Mouse (Mus musculus): Measurements from ENCODE around the gene Gm11127. TPM values are rescaled to one million over a fixed set of nuclear protein-coding genes. Genes with fewer than 3 reads are reported as not detected.
"Not testable (repeated sequence)": the region's sequence is repeated elsewhere in the genome, so short reads cannot be mapped to it uniquely, and the experiment has no call there.

The Gm11127 gene
- polyA plus RNA-seq, 1 experiment from 2014 or later, result not detected

GRCm38 (mm10) chr17:36030046-36030702, 28.0 kb downstream of the Gm11127 start:
- H3K4me2 ChIP-seq (replicated peaks); H3K9ac ChIP-seq; H3K36me3 ChIP-seq; ATAC-seq (ENCODE audit: low FRiP score, low read depth); H3K4me3 ChIP-seq; H3K27ac ChIP-seq; H3K4me1 ChIP-seq; H3K9me3 ChIP-seq: not testable (repeated sequence)
- peaks cover 10% of the 10 kb centered on the region; the same call in 1 of the 2 replicates for H3K27me3 ChIP-seq
- 85% methylated on average over 4 of the region's 4 CpGs for WGBS

GRCm38 (mm10) chr17:36028879-36029619, 29.1 kb downstream of the Gm11127 start:
- Histone ChIP-seq H3K36me3 (no peaks in the 10 kb centered on the region), H3K27me3 (peaks cover 10% of the 10 kb centered on the region; the same call in 1 of the 2 replicates), H3K9ac (no peak overlapping the region), H3K27ac (no peak overlapping the region), H3K4me1 (peaks cover 5% of the 10 kb centered on the region), H3K9me3 (no peaks in the 10 kb centered on the region), H3K4me2 (replicated peaks) (no peak overlapping the region), H3K4me3 (no peak overlapping the region)
- ATAC-seq (ENCODE audit: low FRiP score, low read depth), result no peak
- WGBS, result 85% methylated on average over 7 of the region's 7 CpGs

GRCm38 (mm10) chr17:36027663-36028062, 30.5 kb downstream of the Gm11127 start:
- no peak for ATAC-seq (ENCODE audit: low FRiP score, low read depth)
- H3K9me3 ChIP-seq, result no peaks in the 10 kb centered on the region
- no peak overlapping the region for H3K9ac ChIP-seq
- H3K4me3 ChIP-seq, result no peak overlapping the region
- peaks cover 5% of the 10 kb centered on the region for H3K4me1 ChIP-seq
- no peak overlapping the region for H3K27ac ChIP-seq
- H3K4me2 ChIP-seq (replicated peaks), result no peak overlapping the region
- peaks cover 10% of the 10 kb centered on the region; the same call in 1 of the 2 replicates for H3K27me3 ChIP-seq
- WGBS, result 87% methylated on average over 4 of the region's 4 CpGs
- no peaks in the 10 kb centered on the region for H3K36me3 ChIP-seq

- no peaks in the 10 kb centered on the region; the same call in 1 of the 2 replicates for H3K27me3 ChIP-seq
- no peak for ATAC-seq (ENCODE audit: low FRiP score, low read depth)
- no peak overlapping the region for H3K4me2 ChIP-seq (replicated peaks)
- H3K27ac ChIP-seq, result no peak overlapping the region
- 75% methylated on average over 4 of the region's 4 CpGs for WGBS
- H3K4me1 ChIP-seq, result peaks cover under 1% of the 10 kb centered on the region; the same call in 1 of the 2 replicates
- H3K9me3 ChIP-seq, result no peaks in the 10 kb centered on the region
- H3K9ac ChIP-seq, result no peak overlapping the region
- no peaks in the 10 kb centered on the region for H3K36me3 ChIP-seq
- H3K4me3 ChIP-seq, result no peak overlapping the region
Observed at GRCm38 (mm10) chr17:36025901-36026300, 32.3 kb downstream of the Gm11127 start.

- H3K9ac ChIP-seq, result no peak overlapping the region
- 81% methylated on average over 5 of the region's 5 CpGs for WGBS
- no peak for ATAC-seq (ENCODE audit: low FRiP score, low read depth)
- H3K27ac ChIP-seq, result no peak overlapping the region
- H3K36me3 ChIP-seq, result no peaks in the 10 kb centered on the region
- no peaks in the 10 kb centered on the region for H3K27me3 ChIP-seq
- H3K4me3 ChIP-seq, result no peak overlapping the region
- peaks cover 5% of the 10 kb centered on the region; the same call in 1 of the 2 replicates for H3K4me1 ChIP-seq
- no peaks in the 10 kb centered on the region for H3K9me3 ChIP-seq
- no peak overlapping the region for H3K4me2 ChIP-seq (replicated peaks)
Observed at GRCm38 (mm10) chr17:36025197-36025596, 33.0 kb downstream of the Gm11127 start.

GRCm38 (mm10) chr17:36023710-36024654, 34.2 kb downstream of the Gm11127 start:
- Histone ChIP-seq H3K9me3 (no peaks in the 10 kb centered on the region), H3K36me3 (no peaks in the 10 kb centered on the region), H3K4me3 (no peak overlapping the region), H3K27me3 (no peaks in the 10 kb centered on the region), H3K4me1 (peaks cover 5% of the 10 kb centered on the region; the same call in 1 of the 2 replicates), H3K27ac (no peak overlapping the region), H3K4me2 (replicated peaks) (no peak overlapping the region), H3K9ac (no peak overlapping the region)
- WGBS, result 63% methylated on average over 9 of the region's 9 CpGs
- no peak for ATAC-seq (ENCODE audit: low FRiP score, low read depth)

- Histone ChIP-seq H3K27me3 (no peaks in the 10 kb centered on the region), H3K4me1 (peaks cover 5% of the 10 kb centered on the region; the same call in 1 of the 2 replicates), H3K36me3 (no peaks in the 10 kb centered on the region), H3K9ac (no peak overlapping the region), H3K27ac (no peak overlapping the region), H3K4me3 (no peak overlapping the region), H3K9me3 (no peaks in the 10 kb centered on the region), H3K4me2 (replicated peaks) (no peak overlapping the region)
- WGBS, result 89% methylated on average over 6 of the region's 6 CpGs
- no peak for ATAC-seq (ENCODE audit: low FRiP score, low read depth)
Observed at GRCm38 (mm10) chr17:36022922-36023321, 35.2 kb downstream of the Gm11127 start.

GRCm38 (mm10) chr17:36022098-36022497, 36.1 kb downstream of the Gm11127 start:
- no peaks in the 10 kb centered on the region for H3K9me3 ChIP-seq
- H3K4me3 ChIP-seq, result no peak overlapping the region
- 90% methylated on average over 9 of the region's 9 CpGs for WGBS
- H3K9ac ChIP-seq, result no peak overlapping the region
- no peak overlapping the region for H3K27ac ChIP-seq
- no peak overlapping the region for H3K4me2 ChIP-seq (replicated peaks)
- no peak for ATAC-seq (ENCODE audit: low FRiP score, low read depth)
- H3K36me3 ChIP-seq, result no peaks in the 10 kb centered on the region
- H3K27me3 ChIP-seq, result no peaks in the 10 kb centered on the region
- peaks cover 5% of the 10 kb centered on the region; the same call in 1 of the 2 replicates for H3K4me1 ChIP-seq

GRCm38 (mm10) chr17:36021309-36021708, 36.9 kb downstream of the Gm11127 start:
- H3K36me3 ChIP-seq, result no peaks in the 10 kb centered on the region
- H3K27ac ChIP-seq, result no peak overlapping the region
- WGBS, result 94% methylated on average over 1 of the region's 1 CpGs
- H3K4me1 ChIP-seq, result peaks cover 5% of the 10 kb centered on the region; the same call in 1 of the 2 replicates
- ATAC-seq (ENCODE audit: low FRiP score, low read depth), result no peak
- H3K9me3 ChIP-seq, result no peaks in the 10 kb centered on the region
- H3K9ac ChIP-seq, result no peak overlapping the region
- no peak overlapping the region for H3K4me3 ChIP-seq
- H3K4me2 ChIP-seq (replicated peaks), result peak overlapping the region; percentile 36; the same call in 1 of the 2 replicates
- H3K27me3 ChIP-seq, result no peaks in the 10 kb centered on the region

GRCm38 (mm10) chr17:36020191-36021073, 37.7 kb downstream of the Gm11127 start, which contains the start of gene H2-T24:
TSS of gene H2-T24 (minus strand) at chr17:36020560.
- Histone ChIP-seq H3K27me3 (no peaks in the 10 kb centered on the region), H3K27ac (no peak within 1 kb of the TSS; the same call in 1 of the 2 replicates), H3K9ac (no peak within 1 kb of the TSS), H3K4me1 (peaks cover 5% of the 10 kb centered on the region; the same call in 1 of the 2 replicates), H3K9me3 (no peaks in the 10 kb centered on the region), H3K4me3 (no peak within 1 kb of the TSS), H3K36me3 (0 out of 2 replicates have a peak, but pooled peaks cover 5% of the 10 kb centered on the region), H3K4me2 (replicated peaks) (peak within 1 kb of the TSS; percentile 36; the same call in 1 of the 2 replicates)
- 42% methylated on average over 15 of the region's 15 CpGs for WGBS
- ATAC-seq (ENCODE audit: low FRiP score, low read depth), result peak; percentile 40; the same call in 1 of the 2 replicates

GRCm38 (mm10) chr17:36019519-36019918, 38.7 kb downstream of the Gm11127 start:
- Histone ChIP-seq H3K36me3 (peaks cover 14% of the 10 kb centered on the region), H3K9ac (no peak overlapping the region), H3K27ac (no peak overlapping the region), H3K27me3 (no peaks in the 10 kb centered on the region), H3K9me3 (no peaks in the 10 kb centered on the region), H3K4me1 (peaks cover 5% of the 10 kb centered on the region; the same call in 1 of the 2 replicates), H3K4me3 (no peak overlapping the region), H3K4me2 (replicated peaks) (no peak overlapping the region)
- 74% methylated on average over 3 of the region's 3 CpGs for WGBS
- ATAC-seq (ENCODE audit: low FRiP score, low read depth), result no peak
